22 mouse cellular contexts compared by ENCODE assay signal in the genomic region with DNA sequence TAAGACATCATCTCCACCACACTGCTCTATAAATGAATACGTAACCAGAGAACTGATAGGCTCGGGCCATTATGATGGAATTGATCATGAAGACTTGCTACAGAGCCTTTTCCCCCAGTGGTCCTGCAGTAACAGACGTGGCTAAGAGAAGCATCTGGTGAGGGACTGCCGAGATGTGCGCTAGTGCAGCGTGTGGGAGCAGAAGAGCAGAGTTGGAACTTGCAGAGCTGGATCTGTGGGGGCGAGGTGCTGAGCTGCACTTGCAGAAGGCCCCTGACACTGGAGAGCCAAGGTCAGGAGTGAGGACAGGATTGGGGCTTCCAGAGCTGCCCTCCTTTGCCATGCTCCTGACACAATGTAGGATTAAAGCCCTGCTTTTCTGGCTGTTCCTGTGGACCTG. TPM values are rescaled to one million over a fixed set of nuclear protein-coding genes. Genes with fewer than 3 reads are reported as not detected.
DNase-seq lines count a peak whose midpoint lies in the region; ATAC-seq lines count a peak whose summit lies in the region.
"Had no signal": no experiment of that assay in that cellular context is flagged by ENCODE, and none has a peak within 500 bp of the region (broad histone marks: within the 10 kb centered on the region; RNA-seq: fewer than 3 reads in every experiment).

No protein-coding gene starts in this region.

- ATAC-seq in embryonic facial prominence, embryonic 13.5 days (ENCODE audit: insufficient number of reproducible peaks, insufficient read depth, low FRiP score, low TSS enrichment, low read depth), result no peak
- ATAC-seq in midbrain, embryonic 14.5 days (ENCODE audit: low FRiP score, low TSS enrichment), result no peak
- ATAC-seq: forebrain, embryonic 16.5 days; inflammation-experienced regulatory T-cells, adult 6 months had no signal

- peak overlapping the region; percentile 39; the same call in 1 of the 2 replicates for H3K27ac ChIP-seq in embryonic facial prominence, embryonic 13.5 days
- H3K27ac ChIP-seq in embryonic facial prominence, embryonic 10.5 days (replicated peaks), result no peak overlapping the region
- no peak overlapping the region for H3K27ac ChIP-seq in midbrain, embryonic 14.5 days (replicated peaks; ENCODE audit: low read depth, low read length)
- H3K27ac ChIP-seq: embryonic facial prominence, embryonic 15.5 days; limb, embryonic 15.5 days; liver, embryonic 15.5 days had no signal

- H3K9ac ChIP-seq in embryonic facial prominence, embryonic 13.5 days, result no peak overlapping the region
- no peak overlapping the region for H3K9ac ChIP-seq in midbrain, embryonic 14.5 days (replicated peaks; ENCODE audit: low read length)
- H3K9ac ChIP-seq: embryonic facial prominence, embryonic 15.5 days; limb, embryonic 15.5 days; liver, embryonic 15.5 days had no signal

- H3K9me3 ChIP-seq in embryonic facial prominence, embryonic 13.5 days, result no peaks in the 10 kb centered on the region
- H3K9me3 ChIP-seq in embryonic facial prominence, embryonic 10.5 days, result no peaks in the 10 kb centered on the region
- no peaks in the 10 kb centered on the region for H3K9me3 ChIP-seq in midbrain, embryonic 14.5 days (ENCODE audit: control insufficient read depth, low read length)
- H3K9me3 ChIP-seq: embryonic facial prominence, embryonic 15.5 days; limb, embryonic 15.5 days; liver, embryonic 15.5 days had no signal

- H3K4me2 ChIP-seq in embryonic facial prominence, embryonic 13.5 days, result no peak overlapping the region
- H3K4me2 ChIP-seq in midbrain, embryonic 14.5 days (ENCODE audit: low read length), result no peak overlapping the region
- H3K4me2 ChIP-seq: embryonic facial prominence, embryonic 15.5 days; limb, embryonic 15.5 days; liver, embryonic 15.5 days; midbrain, embryonic 11.5 days had no signal

- H3K4me1 ChIP-seq in embryonic facial prominence, embryonic 13.5 days, result peaks cover 36% of the 10 kb centered on the region
- peaks cover 37% of the 10 kb centered on the region for H3K4me1 ChIP-seq in embryonic facial prominence, embryonic 10.5 days
- H3K4me1 ChIP-seq in midbrain, embryonic 14.5 days (ENCODE audit: control insufficient read depth, insufficient read depth, low read length), result peaks cover 16% of the 10 kb centered on the region
- H3K4me1 ChIP-seq: liver, embryonic 15.5 days had no signal

- 58% methylated on average over 7 of the region's 7 CpGs for whole genome bisulfite sequencing in embryonic facial prominence, embryonic 13.5 days
- WGBS in embryonic facial prominence, embryonic 10.5 days, result 83% methylated on average over 7 of the region's 7 CpGs
- WGBS in midbrain, embryonic 14.5 days, result 72% methylated on average over 7 of the region's 7 CpGs

- no peak overlapping the region for H3K4me3 ChIP-seq in embryonic facial prominence, embryonic 13.5 days
- no peak overlapping the region for H3K4me3 ChIP-seq in embryonic facial prominence, embryonic 10.5 days
- no peak overlapping the region for H3K4me3 ChIP-seq in midbrain, embryonic 14.5 days (replicated peaks; ENCODE audit: low read depth, low read length)
- H3K4me3 ChIP-seq: embryonic facial prominence, embryonic 15.5 days; limb, embryonic 15.5 days; liver, embryonic 15.5 days had no signal

- intact Hi-C loops in left cerebral cortex, postnatal 25 days (cut with DNase I), result no loop called here

- no peak for DNase-seq in embryonic facial prominence, embryonic 10.5 days (ENCODE audit: low spot score)
- peak; percentile 46 for DNase-seq in layer of hippocampus, adult 18-20 months (ENCODE audit: low spot score in 2 of 2)
- DNase-seq in layer of hippocampus, postnatal 14 days (ENCODE audit: low spot score in 2 of 2), result no peak
- peak; percentile 75 for DNase-seq in brain, adult 2 months (ENCODE audit: low read depth, low spot score)
- peak; percentile 46 to 54 for DNase-seq in left cerebral cortex, postnatal 25 days (ENCODE audit: low spot score in 2 of 2)
- no peak for DNase-seq in midbrain, embryonic 14.5 days
- no peak for DNase-seq in kidney, postnatal 36 days
- DNase-seq: adrenal gland, adult 2 months; cerebellum, adult 9-11 months; gastrocnemius, postnatal 14 days; heart, adult 18-20 months; heart, postnatal 36 days; kidney, adult 2 months; kidney, postnatal 10 days had no signal

- H3K27me3 ChIP-seq in embryonic facial prominence, embryonic 13.5 days, result no peaks in the 10 kb centered on the region
- no peaks in the 10 kb centered on the region for H3K27me3 ChIP-seq in embryonic facial prominence, embryonic 10.5 days (replicated peaks; ENCODE audit: low read depth, poor library complexity, severe bottlenecking)
- H3K27me3 ChIP-seq in midbrain, embryonic 14.5 days (ENCODE audit: control insufficient read depth, insufficient read depth, low read length), result no peaks in the 10 kb centered on the region
- H3K27me3 ChIP-seq: embryonic facial prominence, embryonic 15.5 days; limb, embryonic 15.5 days; liver, embryonic 15.5 days had no signal

- H3K36me3 ChIP-seq in embryonic facial prominence, embryonic 13.5 days, result peaks cover 26% of the 10 kb centered on the region
- peaks cover 28% of the 10 kb centered on the region for H3K36me3 ChIP-seq in embryonic facial prominence, embryonic 10.5 days (replicated peaks)
- H3K36me3 ChIP-seq in midbrain, embryonic 14.5 days (ENCODE audit: control insufficient read depth, insufficient read depth, low read length), result peaks cover 10% of the 10 kb centered on the region; the same call in 1 of the 2 replicates
- H3K36me3 ChIP-seq: embryonic facial prominence, embryonic 15.5 days; liver, embryonic 15.5 days had no signal

RNA-seq across cellular contexts. Expression of gene Phox2a, which starts 48.1 kb away (rescaled TPM):
- polyA plus RNA-seq in embryonic facial prominence, embryonic 13.5 days (2015; fragmentation: Nextera tagmentation; extraction: Ambion mirVana), result 0.43 TPM in 1 of 2 replicates, not detected in the other
- polyA plus RNA-seq in embryonic facial prominence, embryonic 10.5 days (2016; fragmentation: Nextera tagmentation; extraction: Ambion mirVana), result 0.26 and 1.2 TPM in 2 replicates
- total RNA-seq in layer of hippocampus, adult 18-20 months (2021), result not detected
- not detected for total RNA-seq in layer of hippocampus, postnatal 14 days (2021)
- not detected for total RNA-seq in left cerebral cortex, postnatal 25 days (2021)
- polyA plus RNA-seq in midbrain, embryonic 14.5 days (2014; fragmentation: Nextera tagmentation; extraction: Ambion mirVana), result 0.84 and 1.00 TPM in 2 replicates
- total RNA-seq: gastrocnemius, postnatal 14 days; monocyte, adult 5-6 weeks had no signal
- polyA plus RNA-seq: forebrain, embryonic 16.5 days; inflammation-experienced regulatory T-cells, adult 6 months; liver, embryonic 15.5 days had no signal

Comparison
In these comparisons a context has a peak if more than half of its experiments do, and no peak if none do; other contexts are left out.
1. DNase-seq: peak in layer of hippocampus, adult 18-20 months (2 of 2), brain, adult 2 months (single experiment) and left cerebral cortex, postnatal 25 days (2 of 2); none in embryonic facial prominence, embryonic 10.5 days (single experiment), layer of hippocampus, postnatal 14 days (0 of 2), midbrain, embryonic 14.5 days (single experiment) and kidney, postnatal 36 days (0 of 2).